21 mouse cellular contexts compared by ENCODE assay signal in the genomic region with DNA sequence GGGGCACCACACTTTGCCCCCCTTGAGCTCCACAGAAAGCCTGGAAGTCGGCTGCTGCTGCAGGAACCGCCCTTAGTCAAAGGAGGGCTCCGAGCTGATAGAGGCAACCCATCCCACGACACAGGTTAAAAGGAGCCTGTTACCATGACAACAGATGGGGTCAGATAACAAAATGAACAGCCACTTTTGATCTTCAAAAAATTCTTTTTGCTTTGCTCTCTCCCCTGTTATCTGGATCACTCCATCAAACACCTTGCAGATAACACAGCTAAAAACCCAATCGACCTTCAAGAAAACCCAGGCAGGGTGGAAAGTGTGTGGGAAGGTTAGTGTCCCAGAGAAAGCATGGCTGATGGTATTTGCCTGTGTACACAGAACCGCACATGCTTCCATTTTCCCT. TPM values are rescaled to one million over a fixed set of nuclear protein-coding genes. Genes with fewer than 3 reads are reported as not detected.
DNase-seq lines count a peak whose midpoint lies in the region; ATAC-seq and TF ChIP-seq lines count a peak whose summit lies in the region.
"Had no signal": no experiment of that assay in that cellular context is flagged by ENCODE, and none has a peak within 500 bp of the region (broad histone marks: within the 10 kb centered on the region; RNA-seq: fewer than 3 reads in every experiment).

No protein-coding gene starts in this region.

- no peak for TF ChIP-seq CTCF in lung, embryonic 14.5 days (IDR thresholded peaks at IDR 0.05; ENCODE audit: low read depth)
- TF ChIP-seq CTCF in brain, embryonic 14.5 days (IDR thresholded peaks at IDR 0.05; ENCODE audit: borderline replicate concordance, extremely low read depth, insufficient read depth, insufficient read length) = no peak

- H3K4me2 ChIP-seq in forebrain, embryonic 13.5 days = no peak overlapping the region
- no peak overlapping the region for H3K4me2 ChIP-seq in forebrain, embryonic 12.5 days
- no peak overlapping the region for H3K4me2 ChIP-seq in lung, embryonic 14.5 days
- H3K4me2 ChIP-seq in midbrain, embryonic 16.5 days (ENCODE audit: low read length) = 0 out of 2 replicates have a peak overlapping the region, but pooled peaks have one; percentile 4
- H3K4me2 ChIP-seq: hindbrain, embryonic 13.5 days; intestine, embryonic 15.5 days had no signal

- 0 out of 2 replicates have a peak, but pooled peaks cover 5% of the 10 kb centered on the region for H3K27me3 ChIP-seq in forebrain, embryonic 13.5 days
- H3K27me3 ChIP-seq in forebrain, embryonic 12.5 days = peaks cover 8% of the 10 kb centered on the region; the same call in 1 of the 2 replicates
- H3K27me3 ChIP-seq in lung, embryonic 14.5 days (ENCODE audit: insufficient read depth, low read length) = no peaks in the 10 kb centered on the region
- no peaks in the 10 kb centered on the region for H3K27me3 ChIP-seq in midbrain, embryonic 16.5 days (ENCODE audit: control insufficient read depth, insufficient read depth, low read depth, low read length)
- H3K27me3 ChIP-seq: CH12.LX; intestine, embryonic 15.5 days had no signal

- no peaks in the 10 kb centered on the region for H3K4me1 ChIP-seq in forebrain, embryonic 13.5 days
- no peaks in the 10 kb centered on the region; the same call in 1 of the 2 replicates for H3K4me1 ChIP-seq in forebrain, embryonic 12.5 days
- no peaks in the 10 kb centered on the region for H3K4me1 ChIP-seq in lung, embryonic 14.5 days (ENCODE audit: insufficient read depth)
- peaks cover 11% of the 10 kb centered on the region for H3K4me1 ChIP-seq in midbrain, embryonic 16.5 days (ENCODE audit: control insufficient read depth, insufficient read depth, low read length)
- H3K4me1 ChIP-seq: heart, embryonic 10.5 days; hindbrain, embryonic 13.5 days; intestine, embryonic 15.5 days had no signal

- no peak overlapping the region for H3K27ac ChIP-seq in forebrain, embryonic 13.5 days
- H3K27ac ChIP-seq in forebrain, embryonic 12.5 days = no peak overlapping the region
- H3K27ac ChIP-seq in lung, embryonic 14.5 days (ENCODE audit: low read depth) = no peak overlapping the region
- H3K27ac ChIP-seq in midbrain, embryonic 16.5 days (ENCODE audit: low read length) = 0 out of 2 replicates have a peak overlapping the region, but pooled peaks have one; percentile 28
- H3K27ac ChIP-seq: embryonic facial prominence, embryonic 10.5 days; heart, embryonic 10.5 days; hindbrain, embryonic 13.5 days; intestine, embryonic 15.5 days had no signal

- H3K9ac ChIP-seq in forebrain, embryonic 13.5 days = no peak overlapping the region
- H3K9ac ChIP-seq in forebrain, embryonic 12.5 days = no peak overlapping the region
- H3K9ac ChIP-seq in lung, embryonic 14.5 days = no peak overlapping the region
- no peak overlapping the region for H3K9ac ChIP-seq in midbrain, embryonic 16.5 days (ENCODE audit: low read depth, low read length)
- H3K9ac ChIP-seq: forebrain, postnatal 0 days; hindbrain, embryonic 13.5 days; intestine, embryonic 15.5 days had no signal

- H3K9me3 ChIP-seq in forebrain, embryonic 13.5 days (replicated peaks) = no peaks in the 10 kb centered on the region; the same call in 1 of the 2 replicates
- H3K9me3 ChIP-seq in forebrain, embryonic 12.5 days = peaks cover 5% of the 10 kb centered on the region; the same call in 1 of the 2 replicates
- H3K9me3 ChIP-seq in lung, embryonic 14.5 days (ENCODE audit: low read depth, low read length) = no peaks in the 10 kb centered on the region
- H3K9me3 ChIP-seq in midbrain, embryonic 16.5 days (replicated peaks; ENCODE audit: control insufficient read depth, low read length, poor library complexity, severe bottlenecking) = peaks cover 7% of the 10 kb centered on the region; the same call in 1 of the 2 replicates
- H3K9me3 ChIP-seq: heart, embryonic 10.5 days; intestine, embryonic 15.5 days had no signal

- no peaks in the 10 kb centered on the region for H3K36me3 ChIP-seq in forebrain, embryonic 13.5 days (ENCODE audit: poor library complexity, severe bottlenecking)
- no peaks in the 10 kb centered on the region for H3K36me3 ChIP-seq in forebrain, embryonic 12.5 days (replicated peaks)
- H3K36me3 ChIP-seq in lung, embryonic 14.5 days (ENCODE audit: insufficient read depth) = no peaks in the 10 kb centered on the region
- H3K36me3 ChIP-seq in midbrain, embryonic 16.5 days (ENCODE audit: control insufficient read depth, insufficient read depth, low read length) = no peaks in the 10 kb centered on the region
- H3K36me3 ChIP-seq: embryonic facial prominence, embryonic 10.5 days; heart, embryonic 10.5 days; hindbrain, embryonic 13.5 days; intestine, embryonic 15.5 days had no signal

- TF ChIP-seq POLR2A in brain, embryonic 14.5 days (IDR thresholded peaks at IDR 0.05; ENCODE audit: borderline replicate concordance, extremely low read depth, insufficient read depth, insufficient read length, poor library complexity, severe bottlenecking) = no peak

- H3K4me3 ChIP-seq in forebrain, embryonic 13.5 days = no peak overlapping the region
- no peak overlapping the region for H3K4me3 ChIP-seq in forebrain, embryonic 12.5 days (replicated peaks)
- no peak overlapping the region for H3K4me3 ChIP-seq in lung, embryonic 14.5 days (ENCODE audit: low read depth, low read length)
- H3K4me3 ChIP-seq in midbrain, embryonic 16.5 days (ENCODE audit: low read depth, low read length) = no peak overlapping the region
- H3K4me3 ChIP-seq: embryonic facial prominence, embryonic 10.5 days; heart, embryonic 10.5 days; hindbrain, embryonic 13.5 days; intestine, embryonic 15.5 days had no signal

- ATAC-seq in forebrain, embryonic 13.5 days = peak; percentile 33; the same call in 1 of the 2 replicates
- ATAC-seq in forebrain, embryonic 12.5 days (ENCODE audit: low FRiP score) = no peak
- peak; percentile 38; the same call in 1 of the 2 replicates for ATAC-seq in lung, embryonic 14.5 days (ENCODE audit: insufficient read depth)
- ATAC-seq in midbrain, embryonic 16.5 days = peak; percentile 84
- ATAC-seq: activated CD4-positive, CD25-positive, alpha-beta regulatory T cell, adult 4 months; forebrain, postnatal 0 days; intestine, embryonic 15.5 days; Patski had no signal

- DNase-seq in lung, embryonic 14.5 days = peak; percentile 18
- DNase-seq in lung, postnatal 14 days = no peak
- peak; percentile 65 for DNase-seq in brain, embryonic 14.5 days (ENCODE audit: low read depth)
- DNase-seq in kidney, adult 8-10 months = no peak
- DNase-seq: adrenal gland, postnatal 14 days; cerebellum, adult 2 months; cerebellum, postnatal 10 days; forebrain, postnatal 0 days; gastrocnemius, postnatal 14 days; heart, postnatal 10 days; heart, postnatal 4 days had no signal

- WGBS in forebrain, embryonic 13.5 days = 43% methylated on average over 6 of the region's 6 CpGs
- 39% methylated on average over 6 of the region's 6 CpGs for WGBS in forebrain, embryonic 12.5 days
- WGBS in lung, embryonic 14.5 days = 9% methylated on average over 6 of the region's 6 CpGs
- WGBS in midbrain, embryonic 16.5 days = 26% methylated on average over 6 of the region's 6 CpGs

RNA-seq across cellular contexts. Expression of a gene that starts 52.1 kb away (rescaled TPM):
- polyA plus RNA-seq in forebrain, embryonic 13.5 days (2015; fragmentation: Nextera tagmentation; extraction: Ambion mirVana) = 1.2 and 2.9 TPM in 2 replicates
- polyA plus RNA-seq in forebrain, embryonic 12.5 days (2016; fragmentation: Nextera tagmentation; extraction: Ambion mirVana) = 3.6 and 6.5 TPM in 2 replicates
- polyA plus RNA-seq in lung, embryonic 14.5 days (2014; fragmentation: Nextera tagmentation; extraction: Ambion mirVana) = 32.5 and 38.7 TPM in 2 replicates
- 47.9 and 89.3 TPM in 2 replicates for polyA plus RNA-seq in brain, embryonic 14.5 days (2012; rRNA removed)
- polyA plus RNA-seq in midbrain, embryonic 16.5 days (2015; fragmentation: Nextera tagmentation; extraction: Ambion mirVana) = 33.3 and 34.0 TPM in 2 replicates
- polyA plus RNA-seq: activated CD4-positive, CD25-positive, alpha-beta regulatory T cell, adult 4 months had no signal

Comparison
In these comparisons a context has a peak if more than half of its experiments do, and no peak if none do; other contexts are left out.
1. DNase-seq: peak in lung, embryonic 14.5 days (single experiment) and brain, embryonic 14.5 days (single experiment); none in lung, postnatal 14 days (single experiment) and kidney, adult 8-10 months (0 of 2).